Mouse (Mus musculus) C2C12 (cell line): ENCODE results near the gene AI854703. TPM values are rescaled to one million over a fixed set of nuclear protein-coding genes. Genes with fewer than 3 reads are reported as not detected.

Experiments
- H3K27me3 ChIP-seq: one replicate; pipeline ENCODE4 v1.6.1; 2011; ENCODE audit not compliant: control insufficient read depth, insufficient read depth, insufficient read length
- H3K36me3 ChIP-seq: one replicate; pipeline ENCODE4 v1.6.1; 2011; ENCODE audit not compliant: control insufficient read depth, insufficient read depth
- H3K4me3 ChIP-seq: one replicate; pipeline ENCODE4 v1.5.1; 2011; ENCODE audit warnings: mild to moderate bottlenecking, control low read depth; ENCODE audit not compliant: poor library complexity, insufficient read depth, severe bottlenecking
- H3K79me2 ChIP-seq: one replicate; pipeline ENCODE4 v1.6.1; 2011; ENCODE audit not compliant: control insufficient read depth, insufficient read depth
- H3K79me3 ChIP-seq: one replicate; pipeline ENCODE4 v1.6.1; 2011; ENCODE audit warnings: low read depth, control low read depth
- H3ac ChIP-seq: one replicate; pipeline ENCODE3; 2011; ENCODE audit warnings: low read depth; ENCODE audit not compliant: control insufficient read depth, insufficient read length
- CEBPB ChIP-seq: IDR thresholded peaks from one replicate; pipeline ENCODE4 v1.6.1; 2011; ENCODE audit warnings: low read depth, mild to moderate bottlenecking, control low read depth, moderate library complexity
- CTCF ChIP-seq: IDR thresholded peaks from one replicate; pipeline ENCODE4 v1.5.1; 2011; ENCODE audit not compliant: control insufficient read depth, insufficient read depth, insufficient read length
- FOSL1 ChIP-seq: IDR thresholded peaks from one replicate; pipeline ENCODE4 v1.8.0; 2011; ENCODE audit warnings: mild to moderate bottlenecking, low read length; ENCODE audit not compliant: poor library complexity, insufficient read depth, severe bottlenecking
- MAX ChIP-seq: IDR thresholded peaks from one replicate; pipeline ENCODE4 v1.6.1; 2011; ENCODE audit warnings: mild to moderate bottlenecking, control low read depth
- MYOD1 ChIP-seq: IDR thresholded peaks from one replicate; pipeline ENCODE4 v1.6.1; 2011; ENCODE audit warnings: low read depth; ENCODE audit not compliant: control insufficient read depth, insufficient read length
- MYOG ChIP-seq: IDR thresholded peaks from one replicate; pipeline ENCODE4 v1.6.1; 2011; ENCODE audit not compliant: control insufficient read depth, insufficient read length; ENCODE audit errors: extremely low read depth
- USF1 ChIP-seq: IDR thresholded peaks from one replicate; pipeline ENCODE4 v1.6.1; 2011; ENCODE audit warnings: low read depth, mild to moderate bottlenecking, control low read depth, moderate library complexity
- polyA plus RNA-seq: library from polyadenylated mRNA; unstranded; fragments of >200 nt; fragmentation: generic; extraction: Trizol; gene quantifications from one replicate; pipeline ENCODE4 v1.2.1, GENCODE M21; 2012; ENCODE audit warnings: missing spikeins

Gene AI854703
- polyA plus RNA-seq, 1 experiment: 0.01 TPM

GRCm38 (mm10) chr6:48591221-48591845, 35.2 kb upstream of the AI854703 start:
- peaks cover 6% of the 10 kb centered on the region for H3K36me3 ChIP-seq
- TF ChIP-seq MAX: no peak
- no peak for TF ChIP-seq MYOD1
- TF ChIP-seq CTCF: no peak
- no peak for TF ChIP-seq CEBPB
- no peak for TF ChIP-seq FOSL1
- no peak for TF ChIP-seq MYOG
- TF ChIP-seq USF1: no peak
- no peaks in the 10 kb centered on the region for H3K27me3 ChIP-seq
- H3ac ChIP-seq: no peak overlapping the region
- H3K79me3 ChIP-seq: peaks cover 18% of the 10 kb centered on the region
- no peak overlapping the region for H3K4me3 ChIP-seq
- peaks cover 25% of the 10 kb centered on the region for H3K79me2 ChIP-seq

- H3K79me3 ChIP-seq: peaks cover 19% of the 10 kb centered on the region
- peaks cover 31% of the 10 kb centered on the region for H3K79me2 ChIP-seq
- H3K27me3 ChIP-seq: no peaks in the 10 kb centered on the region
- peaks cover 11% of the 10 kb centered on the region for H3K36me3 ChIP-seq
- H3ac ChIP-seq: no peak overlapping the region
- no peak overlapping the region for H3K4me3 ChIP-seq
- no peak for TF ChIP-seq MYOD1
- TF ChIP-seq CEBPB: no peak
- TF ChIP-seq USF1: no peak
- TF ChIP-seq MAX: no peak
- TF ChIP-seq MYOG: no peak
- no peak for TF ChIP-seq CTCF
- no peak for TF ChIP-seq FOSL1
These were observed 34.7 kb upstream of the AI854703 start for GRCm38 (mm10) chr6:48591871-48592270.

- Histone ChIP-seq H3K36me3 (peaks cover 26% of the 10 kb centered on the region), H3K79me3 (peaks cover 22% of the 10 kb centered on the region), H3K27me3 (no peaks in the 10 kb centered on the region), H3K4me3 (peak within 1 kb of the TSS; percentile 60), H3ac (peak within 1 kb of the TSS; percentile 97), H3K79me2 (peaks cover 42% of the 10 kb centered on the region)
- TF ChIP-seq USF1: peak; percentile 73
- TF ChIP-seq MAX: peak; percentile 14
- TF ChIP-seq CEBPB: no peak
- no peak for TF ChIP-seq CTCF
- TF ChIP-seq FOSL1: no peak
- peak; percentile 83 for TF ChIP-seq MYOD1
- no peak for TF ChIP-seq MYOG
These were observed 33.2 kb upstream of the AI854703 start, which contains the start of the genes Repin1 and Gm44965 for GRCm38 (mm10) chr6:48593158-48594042. Repin1 (plus strand) TSS chr6:48593883. Gm44965 (plus strand) TSS chr6:48593941.

- peak overlapping the region; percentile 97 for H3ac ChIP-seq
- TF ChIP-seq FOSL1 (no peak), CEBPB (no peak), MYOG (no peak), CTCF (no peak), MYOD1 (no peak), USF1 (no peak), MAX (no peak)
These were observed 32.4 kb upstream of the AI854703 start for GRCm38 (mm10) chr6:48594043-48594738.

GRCm38 (mm10) chr6:48595278-48595677, 31.3 kb upstream of the AI854703 start:
- TF ChIP-seq USF1 (no peak), CEBPB (no peak), FOSL1 (no peak), MYOD1 (no peak), CTCF (no peak)
- Histone ChIP-seq H3ac (peak overlapping the region; percentile 12), H3K36me3 (peaks cover 31% of the 10 kb centered on the region), H3K27me3 (no peaks in the 10 kb centered on the region), H3K79me3 (peaks cover 22% of the 10 kb centered on the region), H3K79me2 (peaks cover 42% of the 10 kb centered on the region), H3K4me3 (no peak overlapping the region)

More at GRCm38 (mm10) chr6:48594043-48594738, 32.4 kb upstream of the AI854703 start:
- peaks cover 31% of the 10 kb centered on the region for H3K36me3 ChIP-seq
- peaks cover 22% of the 10 kb centered on the region for H3K79me3 ChIP-seq
- H3K4me3 ChIP-seq: peak overlapping the region; percentile 60
- H3K79me2 ChIP-seq: peaks cover 42% of the 10 kb centered on the region
- no peaks in the 10 kb centered on the region for H3K27me3 ChIP-seq
